Mouse (Mus musculus): ENCODE results near the gene Vamp5.

The Vamp5 gene

GRCm38 (mm10) chr6:72366844-72367443, 13.3 kb downstream of the Vamp5 start, which contains the start of gene Rnf181:
TSS of gene Rnf181 (minus strand) at chr6:72366956.
- no peak for DNase-seq (ENCODE audit: low spot score)

DNA sequence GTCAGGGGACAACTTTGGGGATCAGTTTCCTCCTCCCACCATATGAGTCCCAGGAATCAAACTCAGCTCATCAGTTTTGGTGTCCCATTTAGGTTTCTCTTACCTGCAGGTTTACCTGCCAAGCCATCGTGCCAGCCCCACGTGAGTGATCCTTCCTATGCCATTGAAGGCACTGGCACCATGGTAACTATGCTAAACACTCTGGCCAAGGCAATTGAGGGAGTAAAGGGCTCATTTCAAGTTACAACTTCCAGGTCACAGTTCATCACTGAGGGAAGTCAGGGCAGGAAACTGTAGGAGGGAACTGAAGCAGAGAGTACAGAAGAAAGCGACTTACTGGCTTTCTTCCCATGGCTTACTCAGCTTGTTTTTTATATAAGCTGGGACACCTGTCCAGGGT, 14.0 kb downstream of the Vamp5 start:
- no peak for DNase-seq (ENCODE audit: low spot score)

DNA sequence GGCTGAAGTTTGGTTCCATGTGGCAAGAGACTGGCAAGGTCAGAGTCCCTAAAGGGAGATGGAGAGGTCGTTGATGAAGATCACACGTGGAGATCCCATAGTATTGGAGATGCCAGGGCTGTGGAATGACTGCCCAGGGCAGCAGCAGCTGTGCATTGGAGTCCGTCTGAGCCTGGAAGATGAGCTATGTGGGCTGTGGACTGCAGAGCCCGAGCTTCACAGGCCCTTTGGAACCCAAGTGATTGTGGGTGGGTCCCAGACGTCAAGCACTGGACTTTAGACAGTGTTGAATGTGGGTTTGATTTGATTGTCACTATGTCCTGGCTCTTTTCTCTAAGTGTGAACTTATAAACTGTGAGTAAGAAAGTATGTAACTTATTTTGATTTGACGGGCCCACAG, 15.3 kb downstream of the Vamp5 start:
- DNase-seq (ENCODE audit: low spot score): no peak

DNA sequence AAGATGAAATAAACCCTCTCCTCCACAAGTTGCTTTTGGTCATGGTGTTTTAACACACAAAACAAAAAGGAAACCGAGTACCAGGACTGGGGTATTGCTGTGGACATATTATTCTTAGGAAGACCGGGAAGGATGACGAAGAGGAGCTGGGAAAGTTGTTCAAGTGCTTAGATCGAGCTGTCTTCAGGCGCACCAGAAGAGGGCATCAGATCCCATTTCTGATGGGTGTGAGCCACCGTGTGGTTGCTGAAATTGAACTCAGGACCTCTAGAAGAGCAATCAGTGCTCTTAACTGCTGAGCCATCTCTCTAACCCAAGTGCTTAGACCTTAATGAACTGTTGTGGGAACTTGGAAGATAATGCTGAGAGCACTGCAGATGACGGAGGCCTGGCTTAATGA, 16.3 kb downstream of the Vamp5 start:
- no peak for DNase-seq (ENCODE audit: low spot score)

GRCm38 (mm10) chr6:72362132-72363028, 17.9 kb downstream of the Vamp5 start:
- DNase-seq (ENCODE audit: low spot score): peak; percentile 99

DNA sequence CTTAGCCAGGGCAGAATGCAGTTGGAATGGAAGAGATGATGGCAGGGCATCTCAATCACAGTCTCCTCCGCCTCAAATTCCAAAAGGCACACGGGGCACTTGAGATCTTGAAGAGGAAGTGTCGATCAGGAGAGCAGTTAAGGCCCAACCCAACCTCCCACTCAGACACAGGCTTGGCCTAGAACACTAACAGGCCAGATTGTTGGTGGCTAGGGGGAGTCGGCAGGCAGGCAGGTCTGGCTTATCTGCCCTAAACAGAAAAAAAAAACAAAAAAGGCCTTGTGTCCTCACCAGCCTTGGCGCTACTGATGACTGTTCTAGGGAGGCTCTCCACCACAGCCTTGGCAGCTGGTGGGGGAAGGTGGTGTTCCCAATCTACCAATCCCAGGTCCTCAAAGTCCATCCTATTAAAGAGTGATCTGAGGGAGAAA, 19.1 kb downstream of the Vamp5 start:
- DNase-seq (ENCODE audit: low spot score): no peak

DNA sequence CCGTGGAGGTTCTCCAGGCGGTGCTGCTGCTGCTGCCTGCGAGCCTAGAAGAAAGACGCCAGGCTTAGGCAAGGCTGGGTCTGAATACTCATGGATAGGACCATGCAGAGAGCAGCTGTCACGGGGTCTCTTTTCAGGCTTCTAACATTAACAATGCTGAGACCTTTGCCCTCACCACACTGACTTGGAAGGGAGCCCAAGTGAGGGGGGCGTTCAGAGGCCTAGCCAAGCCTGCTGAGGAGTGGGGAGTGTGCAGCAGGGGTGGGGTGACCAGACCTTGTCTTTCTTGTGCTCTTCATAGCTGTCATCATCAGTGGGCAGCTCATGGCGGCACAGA, 19.7 kb downstream of the Vamp5 start:
- no peak for DNase-seq (ENCODE audit: low spot score)

- no peak for DNase-seq (ENCODE audit: low spot score)
These were observed 20.2 kb downstream of the Vamp5 start for GRCm38 (mm10) chr6:72359891-72360598.

DNA sequence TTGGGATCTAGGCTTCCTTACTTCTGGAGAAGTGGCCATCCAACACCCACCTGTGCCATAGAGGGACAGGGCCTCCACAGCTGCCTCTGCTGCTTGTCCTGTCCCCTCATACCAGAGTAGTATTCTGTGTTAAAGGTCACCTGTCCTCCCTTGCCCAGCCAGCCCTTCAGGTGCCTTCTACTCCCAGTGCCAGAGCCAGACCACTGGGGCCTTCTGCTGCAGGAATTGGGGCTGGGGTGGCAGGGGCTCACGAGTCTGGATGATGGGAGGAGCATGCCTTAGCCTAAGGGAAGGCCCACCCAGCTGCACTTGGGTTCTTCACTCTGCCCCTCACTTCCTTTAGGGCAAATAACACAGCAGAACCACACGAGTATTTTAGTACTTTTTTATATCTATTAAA, 20.9 kb downstream of the Vamp5 start:
- no peak for DNase-seq (ENCODE audit: low spot score)

- DNase-seq (ENCODE audit: low spot score): no peak
These were observed 22.0 kb downstream of the Vamp5 start for GRCm38 (mm10) chr6:72358086-72358764.

- no peak for DNase-seq (ENCODE audit: low spot score)
These were observed 22.8 kb downstream of the Vamp5 start for GRCm38 (mm10) chr6:72357164-72358079.

DNA sequence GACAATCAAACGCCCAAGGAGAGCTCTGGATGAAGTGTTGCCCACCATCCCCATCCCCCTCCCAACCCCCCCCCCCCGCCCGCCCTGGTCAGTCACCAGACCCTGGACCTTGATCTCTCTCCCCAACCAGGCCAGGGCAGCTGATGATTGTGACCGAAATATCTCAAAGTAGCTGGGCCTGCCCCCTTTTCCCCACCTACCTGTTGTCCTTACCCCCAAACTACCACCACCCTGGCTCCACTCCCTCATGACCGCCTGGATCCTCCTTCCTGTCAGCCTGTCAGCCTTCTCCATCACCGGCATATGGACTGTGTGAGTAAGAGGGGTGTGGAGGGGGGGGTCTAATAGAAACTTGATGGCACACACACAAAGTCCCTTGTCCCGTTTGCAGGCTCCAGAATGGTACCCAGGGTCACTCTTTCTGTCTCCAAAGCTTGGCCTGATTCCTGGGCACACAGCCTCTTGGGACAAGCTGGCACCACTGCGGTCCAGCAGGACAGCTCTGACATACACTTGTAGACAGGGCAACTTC, 24.2 kb downstream of the Vamp5 start:
- no peak for DNase-seq (ENCODE audit: low spot score)

- peak; percentile 86 for DNase-seq (ENCODE audit: low spot score)
These were observed 25.0 kb downstream of the Vamp5 start, which contains the start of gene Tmem150a for GRCm38 (mm10) chr6:72355066-72355911. TSS of gene Tmem150a (plus strand) at chr6:72355447.

DNA sequence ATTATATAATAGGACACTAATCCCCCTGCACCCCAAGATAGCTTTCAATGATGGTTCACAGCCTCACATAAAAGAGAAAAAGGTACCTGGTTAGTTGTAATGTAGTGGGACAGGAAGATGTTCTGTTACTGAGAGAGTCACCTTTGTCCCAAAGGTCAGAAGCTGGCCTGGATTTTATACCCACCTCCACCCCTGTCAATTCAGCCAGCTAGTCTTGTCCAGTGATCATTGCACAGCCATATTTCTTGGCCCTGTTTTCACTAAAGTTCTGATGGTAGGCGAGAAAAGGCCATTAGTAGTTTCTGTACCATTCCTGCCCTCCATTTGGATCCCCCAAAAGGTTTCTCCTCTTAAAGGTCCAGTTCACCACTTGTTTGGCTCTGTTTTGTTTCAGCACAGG, 26.2 kb downstream of the Vamp5 start:
- no peak for DNase-seq (ENCODE audit: low spot score)

DNA sequence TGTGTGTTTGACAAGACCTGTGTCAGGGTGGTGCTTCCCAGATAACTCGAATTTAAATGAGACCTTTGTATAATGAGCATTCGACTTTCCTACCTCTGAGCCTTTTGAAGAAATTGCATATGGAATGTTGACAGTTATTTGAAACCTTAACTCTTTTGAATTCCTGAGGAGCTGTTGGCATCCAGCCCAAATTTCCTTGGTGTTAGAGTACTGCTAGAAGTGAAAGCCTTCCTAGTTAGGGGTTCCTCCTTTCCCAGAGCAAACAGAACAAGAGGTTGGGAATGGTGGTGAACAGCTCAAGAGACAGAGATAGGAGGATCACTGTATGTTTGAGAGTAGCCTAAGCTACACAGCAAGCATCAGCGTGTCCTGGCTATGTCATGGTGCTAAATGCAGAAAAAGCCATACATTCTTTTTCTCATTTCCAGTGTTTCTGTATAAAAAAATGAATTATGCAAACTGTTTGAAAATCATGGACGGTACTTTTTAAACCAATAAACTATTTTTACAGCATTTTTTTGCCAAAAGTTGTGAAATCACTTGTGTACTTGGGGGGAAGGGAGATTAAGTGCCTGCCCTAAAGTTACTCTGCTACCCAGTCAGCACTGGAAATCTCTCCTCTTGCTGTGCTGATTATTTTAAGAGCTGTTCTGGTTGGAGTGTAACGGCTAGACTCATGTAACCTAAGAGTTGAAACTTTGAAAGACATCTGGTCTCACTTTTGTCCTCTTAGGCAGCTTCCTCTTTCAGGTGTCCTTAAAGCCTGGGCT, 27.4 kb downstream of the Vamp5 start:
- peak; percentile 67 for DNase-seq (ENCODE audit: low spot score)

- DNase-seq (ENCODE audit: low spot score): no peak
These were observed 30.1 kb downstream of the Vamp5 start for GRCm38 (mm10) chr6:72350214-72350613.

- DNase-seq (ENCODE audit: low spot score): no peak
These were observed 31.9 kb downstream of the Vamp5 start for GRCm38 (mm10) chr6:72348411-72348810.

DNA sequence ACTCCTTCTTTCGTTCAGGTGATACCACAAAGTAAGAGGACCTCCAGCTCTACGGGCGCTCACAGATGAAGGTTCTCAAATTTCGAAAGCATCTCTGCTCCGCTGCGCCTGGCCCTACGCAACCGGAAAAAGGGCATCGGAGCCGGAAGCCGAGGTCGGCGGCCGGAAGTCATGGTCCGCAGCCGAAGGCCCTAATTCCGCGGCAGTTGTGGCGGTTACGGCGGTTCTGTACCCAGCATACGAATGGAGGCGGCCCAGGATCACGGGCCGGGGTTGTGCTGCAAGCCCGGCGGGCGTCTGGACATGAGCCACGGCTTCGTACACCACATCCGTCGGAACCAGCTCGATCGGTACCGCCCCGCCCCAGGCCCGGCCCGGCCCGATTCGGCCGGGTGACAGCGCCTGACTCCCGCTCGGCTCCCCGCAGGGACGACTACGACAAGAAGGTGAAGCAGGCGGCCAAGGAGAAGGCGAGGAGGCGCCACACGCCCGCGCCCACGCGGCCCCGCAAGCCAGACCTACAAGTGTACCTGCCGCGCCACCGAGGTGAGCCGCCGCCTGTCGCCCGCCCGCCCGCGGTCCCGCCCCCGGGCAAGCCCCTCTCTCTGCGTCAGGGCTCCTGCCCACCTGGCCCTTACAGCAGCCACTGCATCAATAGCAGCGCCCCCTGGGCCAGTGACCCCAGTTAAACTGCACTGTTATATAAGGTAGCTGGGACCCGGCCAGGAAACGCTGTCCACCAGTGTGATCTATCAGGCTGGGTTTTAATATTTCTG, 32.9 kb downstream of the Vamp5 start, which contains the start of gene 0610030E20Rik:
Gene 0610030E20Rik, plus strand, starts transcription at position 152 of the 776 bp plus-strand sequence.
- DNase-seq (ENCODE audit: low spot score): peak; percentile 80
